ENCODE assay signal across 20 mouse cellular contexts in the genomic region with DNA sequence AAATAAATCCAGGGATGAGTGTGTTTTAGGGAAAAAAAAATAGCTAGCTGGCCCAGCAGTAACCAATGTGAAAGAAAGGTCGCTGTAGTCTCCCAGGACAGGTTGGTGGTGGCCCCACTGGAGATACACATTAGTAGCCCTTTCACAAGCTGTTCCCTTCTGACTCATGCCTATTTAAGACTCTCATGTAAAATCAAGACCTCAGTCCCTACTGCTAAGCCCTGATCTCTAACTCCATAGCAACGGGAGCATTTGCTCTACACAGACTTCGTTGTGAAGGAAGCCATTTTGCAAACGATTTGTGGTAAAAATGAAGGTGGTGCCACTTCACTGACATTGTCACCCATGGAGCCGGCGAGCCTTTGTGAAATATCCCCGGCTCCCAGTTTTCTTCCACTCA. TPM values are rescaled to one million over a fixed set of nuclear protein-coding genes. Genes with fewer than 3 reads are reported as not detected.
"Had no signal": no experiment of that assay in that cellular context is flagged by ENCODE, and none has a peak within 500 bp of the region (broad histone marks: within the 10 kb centered on the region; RNA-seq: fewer than 3 reads in every experiment).

No protein-coding gene starts in this region.

- H3K9ac ChIP-seq: liver, embryonic 13.5 days; liver, embryonic 15.5 days; liver, postnatal 0 days; midbrain, embryonic 12.5 days; neural tube, embryonic 12.5 days; stomach, embryonic 15.5 days had no signal

- DNase-seq: liver, embryonic 13.5 days; liver, postnatal 0 days; lung, postnatal 14 days; lung, postnatal 36 days; midbrain, embryonic 14.5 days; right cerebral cortex, postnatal 14 days; thymus, adult 2 months; thymus, postnatal 25 days; thymus, postnatal 4 days had no signal

- H3K4me2 ChIP-seq: liver, embryonic 13.5 days; liver, embryonic 15.5 days; midbrain, embryonic 12.5 days; neural tube, embryonic 12.5 days; stomach, embryonic 15.5 days had no signal

- H3K27me3 ChIP-seq: liver, embryonic 13.5 days; liver, embryonic 15.5 days; midbrain, embryonic 12.5 days; neural tube, embryonic 12.5 days; stomach, embryonic 15.5 days had no signal

- ATAC-seq: liver, postnatal 0 days had no signal

- H3K4me3 ChIP-seq: liver, embryonic 13.5 days; liver, embryonic 15.5 days; megakaryocyte, embryonic 14.5 days; midbrain, embryonic 12.5 days; neural tube, embryonic 12.5 days; stomach, embryonic 15.5 days had no signal

- H3K9me3 ChIP-seq: liver, embryonic 13.5 days; liver, embryonic 15.5 days; megakaryocyte, embryonic 14.5 days; midbrain, embryonic 12.5 days; neural tube, embryonic 12.5 days; stomach, embryonic 15.5 days had no signal

- H3K27ac ChIP-seq: liver, embryonic 13.5 days; liver, embryonic 15.5 days; macrophage; midbrain, embryonic 12.5 days; neural tube, embryonic 12.5 days; stomach, embryonic 15.5 days; stomach, postnatal 0 days had no signal

- H3K4me1 ChIP-seq: liver, embryonic 13.5 days; liver, embryonic 15.5 days; megakaryocyte, embryonic 14.5 days; neural tube, embryonic 12.5 days; stomach, embryonic 15.5 days had no signal

- H3K36me3 ChIP-seq: liver, embryonic 13.5 days; liver, embryonic 15.5 days; midbrain, embryonic 12.5 days; neural tube, embryonic 12.5 days; stomach, embryonic 15.5 days had no signal

RNA-seq across cellular contexts. Expression of gene Mlip, which starts 57.8 kb away (rescaled TPM):
- total RNA-seq: megakaryocyte progenitor cell, adult 5-6 weeks; monocyte, adult 5-6 weeks; neutrophil, adult 5-6 weeks had no signal
- polyA plus RNA-seq: liver, embryonic 13.5 days; liver, postnatal 0 days; macrophage; spleen, adult 2 months had no signal
